Comparison of ENCODE assay signal across 12 mouse cellular contexts in the genomic region with DNA sequence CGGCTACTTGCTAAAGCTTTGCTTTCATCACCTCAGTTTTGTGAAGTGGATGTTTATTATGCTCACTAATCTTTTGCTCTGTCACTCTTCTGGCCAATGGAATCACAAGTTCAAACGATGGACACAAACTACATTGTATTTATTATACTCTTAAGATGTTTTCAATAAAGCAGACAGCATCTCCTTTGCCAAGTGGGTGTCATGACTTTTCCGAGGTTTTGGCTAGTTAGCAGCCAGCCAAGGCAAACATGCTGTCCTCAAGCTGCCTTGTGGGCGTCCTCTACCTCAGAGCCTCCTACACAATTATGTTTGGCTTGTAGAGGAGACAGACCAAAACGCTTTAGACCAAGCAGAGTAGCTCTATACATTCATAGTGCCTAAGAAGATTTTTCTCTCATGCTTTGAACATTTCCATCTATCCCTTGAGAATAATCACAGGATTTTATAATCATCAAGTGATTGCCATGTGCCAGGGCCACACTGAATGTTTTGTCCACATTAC.
DNase-seq lines count a peak whose midpoint lies in the region.
"Had no signal": no experiment of that assay in that cellular context is flagged by ENCODE, and none has a peak within 500 bp of the region (broad histone marks: within the 10 kb centered on the region; RNA-seq: fewer than 3 reads in every experiment).

No protein-coding gene starts in this region.

- DNase-seq in heart, postnatal 10 days: peak; percentile 12 to 14
- DNase-seq in heart, adult 8-10 months (ENCODE audit: low spot score): no peak
- peak; percentile 3 for DNase-seq in layer of hippocampus, adult 11-12 months (ENCODE audit: low spot score)
- no peak for DNase-seq in layer of hippocampus, adult 9-10 months (ENCODE audit: low spot score)
- peak; percentile 2 to 15 for DNase-seq in right cerebral cortex, postnatal 36 days (ENCODE audit: low spot score in 2 of 2)
- DNase-seq in right cerebral cortex, postnatal 10 days (ENCODE audit: low spot score in 2 of 2): no peak
- DNase-seq in adrenal gland, postnatal 36 days: no peak
- DNase-seq: B cell, adult 2 months; cerebellum, adult 9-10 months; gastrocnemius, postnatal 36 days; kidney, adult 8-10 months; thymus, postnatal 36 days had no signal

- intact Hi-C loops in heart, postnatal 10 days (cut with DNase I): no loop called here

Comparison
In these comparisons a context has a peak if more than half of its experiments do, and no peak if none do; other contexts are left out.
1. DNase-seq: peak in heart, postnatal 10 days (2 of 2), layer of hippocampus, adult 11-12 months (single experiment) and right cerebral cortex, postnatal 36 days (2 of 2); none in heart, adult 8-10 months (single experiment), layer of hippocampus, adult 9-10 months (single experiment), right cerebral cortex, postnatal 10 days (0 of 2) and adrenal gland, postnatal 36 days (0 of 2).